Mouse (Mus musculus) naive thymus-derived CD4-positive, alpha-beta T cell, adult 5 months (primary cell): ENCODE results near the gene Dyrk3. TPM values are rescaled to one million over a fixed set of nuclear protein-coding genes. Genes with fewer than 3 reads are reported as not detected.

ENCODE experiments used
- polyA plus RNA-seq: library from polyadenylated mRNA; unstranded; fragments of 100-300 nt; shearing (Covaris generic); gene quantifications from one replicate; pipeline ENCODE4 v1.2.1, GENCODE M21; 2017

Dyrk3 gene
- polyA plus RNA-seq, result not detected

GRCm38 (mm10) chr1:131138191-131139016, at the start of gene Dyrk3:
Gene Dyrk3, minus strand, starts transcription at chr1:131138340.

DNA sequence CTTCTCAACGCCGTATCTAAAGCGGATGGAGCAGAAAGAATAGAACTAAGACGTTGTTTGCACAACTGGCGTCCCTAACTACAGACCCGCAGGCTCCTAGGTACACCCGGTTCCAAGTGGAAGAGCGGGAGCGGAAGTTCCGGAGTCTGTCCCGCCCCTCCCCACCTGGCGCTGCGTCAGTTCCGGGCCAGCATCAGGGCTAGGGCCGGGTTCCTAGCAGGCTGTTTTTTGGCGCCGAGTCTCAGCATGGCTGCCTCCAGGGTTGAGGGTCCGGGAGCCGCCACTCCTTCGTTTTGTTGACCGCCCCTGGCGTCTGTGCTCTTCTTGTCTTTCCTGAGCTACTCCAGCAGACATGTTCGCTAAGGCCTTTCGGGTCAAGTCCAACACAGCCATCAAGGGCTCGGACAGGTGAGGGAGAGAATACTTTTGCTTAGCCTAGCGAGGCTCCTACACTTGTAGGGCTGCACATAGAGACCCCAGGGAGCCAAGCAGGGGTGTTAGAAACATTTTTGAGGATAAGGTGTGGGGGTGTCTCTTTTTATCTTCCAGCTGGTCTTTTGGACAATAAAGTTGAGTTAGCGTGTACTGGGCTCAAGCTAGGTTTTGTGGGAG, 15.0 kb upstream of the Dyrk3 start, which contains the start of gene Eif2d:
Gene Eif2d (plus strand): TSS at position 164 of the 612 bp plus-strand sequence.

GRCm38 (mm10) chr1:131097700-131098094, 40.4 kb downstream of the Dyrk3 start, which contains the start of gene Mapkapk2:
Gene Mapkapk2, minus strand, starts transcription at chr1:131097826.

Other genes starting within 250 kb of the Dyrk3 start
- gene Il20, start 226.9 kb downstream of the Dyrk3 start, polyA plus RNA-seq, result not detected
- gene Il19, start 198.2 kb downstream of the Dyrk3 start, polyA plus RNA-seq, result not detected
- not detected for gene Il10, start 118.5 kb downstream of the Dyrk3 start, polyA plus RNA-seq
- 122 TPM for gene Mapkapk2, start 40.5 kb downstream of the Dyrk3 start, polyA plus RNA-seq
- gene Eif2d, start 14.8 kb upstream of the Dyrk3 start, polyA plus RNA-seq, result 43.1 TPM
- 245 TPM for gene Rassf5, start 106.9 kb upstream of the Dyrk3 start, polyA plus RNA-seq
- gene Ikbke, start 141.3 kb upstream of the Dyrk3 start, polyA plus RNA-seq, result 227 TPM